Mouse (Mus musculus): ENCODE measurements at regions not wholly inside any gene's neighbourhood (a gene's known extent, or its start where the extent isn't known, plus 50 kb on each side); places are given as distances from the start of the nearest gene placed in this dataset.

- Histone ChIP-seq H3K36me3 (ENCODE audit: control insufficient read depth, insufficient read depth) (no peaks in the 10 kb centered on the region), H3K4me3 (ENCODE audit: insufficient read depth, poor library complexity, severe bottlenecking) (no peak overlapping the region), H3ac (ENCODE audit: control insufficient read depth, insufficient read length, low read depth) (no peak overlapping the region), H3K79me2 (ENCODE audit: control insufficient read depth, insufficient read depth) (no peaks in the 10 kb centered on the region), H3K79me3 (ENCODE audit: low read depth) (no peaks in the 10 kb centered on the region), H3K27me3 (ENCODE audit: control insufficient read depth, insufficient read depth, insufficient read length) (no peaks in the 10 kb centered on the region)
- TF ChIP-seq CTCF (IDR thresholded peaks at IDR 0.05; ENCODE audit: control insufficient read depth, insufficient read depth, insufficient read length) (no peak), MYOG (IDR thresholded peaks at IDR 0.05; ENCODE audit: control insufficient read depth, extremely low read depth, insufficient read length) (no peak), USF1 (IDR thresholded peaks at IDR 0.05; ENCODE audit: low read depth) (no peak), MYOD1 (IDR thresholded peaks at IDR 0.05; ENCODE audit: control insufficient read depth, insufficient read length, low read depth) (no peak), FOSL1 (IDR thresholded peaks at IDR 0.05; ENCODE audit: insufficient read depth, low read length, poor library complexity, severe bottlenecking) (no peak), CEBPB (IDR thresholded peaks at IDR 0.05; ENCODE audit: low read depth) (no peak), MAX (IDR thresholded peaks at IDR 0.05) (no peak)
Measured at GRCm38 (mm10) chr12:26543463-26543862, 74.5 kb downstream of the Cmpk2 start.

GRCm38 (mm10) chr12:26542451-26542850 lies 73.4 kb downstream of the Cmpk2 start:
- TF ChIP-seq CTCF (IDR thresholded peaks at IDR 0.05; ENCODE audit: control insufficient read depth, insufficient read depth, insufficient read length): no peak
- no peak for TF ChIP-seq CEBPB (IDR thresholded peaks at IDR 0.05; ENCODE audit: low read depth)
- TF ChIP-seq MYOD1 (IDR thresholded peaks at IDR 0.05; ENCODE audit: control insufficient read depth, insufficient read length, low read depth): no peak
- TF ChIP-seq FOSL1 (IDR thresholded peaks at IDR 0.05; ENCODE audit: insufficient read depth, low read length, poor library complexity, severe bottlenecking): no peak
- TF ChIP-seq USF1 (IDR thresholded peaks at IDR 0.05; ENCODE audit: low read depth): no peak
- TF ChIP-seq MYOG (IDR thresholded peaks at IDR 0.05; ENCODE audit: control insufficient read depth, extremely low read depth, insufficient read length): no peak
- no peak for TF ChIP-seq MAX (IDR thresholded peaks at IDR 0.05)
- H3K79me2 ChIP-seq (ENCODE audit: control insufficient read depth, insufficient read depth): no peaks in the 10 kb centered on the region
- H3K4me3 ChIP-seq (ENCODE audit: insufficient read depth, poor library complexity, severe bottlenecking): no peak overlapping the region
- H3K79me3 ChIP-seq (ENCODE audit: low read depth): no peaks in the 10 kb centered on the region
- no peaks in the 10 kb centered on the region for H3K27me3 ChIP-seq (ENCODE audit: control insufficient read depth, insufficient read depth, insufficient read length)
- no peaks in the 10 kb centered on the region for H3K36me3 ChIP-seq (ENCODE audit: control insufficient read depth, insufficient read depth)
- no peak overlapping the region for H3ac ChIP-seq (ENCODE audit: control insufficient read depth, insufficient read length, low read depth)

GRCm38 (mm10) chr12:26535261-26535890 lies 66.4 kb downstream of the Cmpk2 start:
- H3K4me3 ChIP-seq (ENCODE audit: insufficient read depth, poor library complexity, severe bottlenecking): no peak overlapping the region
- TF ChIP-seq FOSL1 (IDR thresholded peaks at IDR 0.05; ENCODE audit: insufficient read depth, low read length, poor library complexity, severe bottlenecking): no peak
- no peak for TF ChIP-seq CEBPB (IDR thresholded peaks at IDR 0.05; ENCODE audit: low read depth)
- no peak for TF ChIP-seq MYOD1 (IDR thresholded peaks at IDR 0.05; ENCODE audit: control insufficient read depth, insufficient read length, low read depth)
- TF ChIP-seq CTCF (IDR thresholded peaks at IDR 0.05; ENCODE audit: control insufficient read depth, insufficient read depth, insufficient read length): no peak
- no peak for TF ChIP-seq MYOG (IDR thresholded peaks at IDR 0.05; ENCODE audit: control insufficient read depth, extremely low read depth, insufficient read length)
- TF ChIP-seq USF1 (IDR thresholded peaks at IDR 0.05; ENCODE audit: low read depth): no peak
- TF ChIP-seq MAX (IDR thresholded peaks at IDR 0.05): no peak
- H3K27me3 ChIP-seq (ENCODE audit: control insufficient read depth, insufficient read depth, insufficient read length): no peaks in the 10 kb centered on the region
- H3K79me3 ChIP-seq (ENCODE audit: low read depth): no peaks in the 10 kb centered on the region
- H3K36me3 ChIP-seq (ENCODE audit: control insufficient read depth, insufficient read depth): no peaks in the 10 kb centered on the region
- no peaks in the 10 kb centered on the region for H3K79me2 ChIP-seq (ENCODE audit: control insufficient read depth, insufficient read depth)
- H3ac ChIP-seq (ENCODE audit: control insufficient read depth, insufficient read length, low read depth): no peak overlapping the region

GRCm38 (mm10) chr12:26534229-26535105 lies 65.5 kb downstream of the Cmpk2 start:
- Histone ChIP-seq H3K4me3 (ENCODE audit: insufficient read depth, poor library complexity, severe bottlenecking) (no peak overlapping the region), H3K79me2 (ENCODE audit: control insufficient read depth, insufficient read depth) (no peaks in the 10 kb centered on the region), H3K36me3 (ENCODE audit: control insufficient read depth, insufficient read depth) (no peaks in the 10 kb centered on the region), H3ac (ENCODE audit: control insufficient read depth, insufficient read length, low read depth) (no peak overlapping the region), H3K27me3 (ENCODE audit: control insufficient read depth, insufficient read depth, insufficient read length) (no peaks in the 10 kb centered on the region), H3K79me3 (ENCODE audit: low read depth) (no peaks in the 10 kb centered on the region)
- TF ChIP-seq CTCF (IDR thresholded peaks at IDR 0.05; ENCODE audit: control insufficient read depth, insufficient read depth, insufficient read length): no peak
- TF ChIP-seq MAX (IDR thresholded peaks at IDR 0.05): no peak
- TF ChIP-seq MYOD1 (IDR thresholded peaks at IDR 0.05; ENCODE audit: control insufficient read depth, insufficient read length, low read depth): no peak
- TF ChIP-seq USF1 (IDR thresholded peaks at IDR 0.05; ENCODE audit: low read depth): no peak
- no peak for TF ChIP-seq CEBPB (IDR thresholded peaks at IDR 0.05; ENCODE audit: low read depth)
- TF ChIP-seq MYOG (IDR thresholded peaks at IDR 0.05; ENCODE audit: control insufficient read depth, extremely low read depth, insufficient read length): no peak
- TF ChIP-seq FOSL1 (IDR thresholded peaks at IDR 0.05; ENCODE audit: insufficient read depth, low read length, poor library complexity, severe bottlenecking): no peak

GRCm38 (mm10) chr12:26533641-26534151 lies 64.7 kb downstream of the Cmpk2 start:
- no peaks in the 10 kb centered on the region for H3K27me3 ChIP-seq (ENCODE audit: control insufficient read depth, insufficient read depth, insufficient read length)
- no peak overlapping the region for H3K4me3 ChIP-seq (ENCODE audit: insufficient read depth, poor library complexity, severe bottlenecking)
- TF ChIP-seq FOSL1 (IDR thresholded peaks at IDR 0.05; ENCODE audit: insufficient read depth, low read length, poor library complexity, severe bottlenecking) (no peak), USF1 (IDR thresholded peaks at IDR 0.05; ENCODE audit: low read depth) (no peak)
- no peak overlapping the region for H3ac ChIP-seq (ENCODE audit: control insufficient read depth, insufficient read length, low read depth)
- H3K79me2 ChIP-seq (ENCODE audit: control insufficient read depth, insufficient read depth): no peaks in the 10 kb centered on the region
- H3K79me3 ChIP-seq (ENCODE audit: low read depth): no peaks in the 10 kb centered on the region
- H3K36me3 ChIP-seq (ENCODE audit: control insufficient read depth, insufficient read depth): no peaks in the 10 kb centered on the region
